ENCODE assay signal across 19 mouse cellular contexts in genomic region chr2:16734381-16734780, GRCm38 (mm10).
DNase-seq lines count a peak whose midpoint lies in the region; ATAC-seq lines count a peak whose summit lies in the region.
"Had no signal": no experiment of that assay in that cellular context is flagged by ENCODE, and none has a peak within 500 bp of the region (broad histone marks: within the 10 kb centered on the region; RNA-seq: fewer than 3 reads in every experiment).

No protein-coding gene starts in this region.

- H3K27ac ChIP-seq in heart, embryonic 11.5 days (ENCODE audit: low read depth, low read length), result no peak overlapping the region
- H3K27ac ChIP-seq: embryonic facial prominence, embryonic 13.5 days; forebrain, embryonic 12.5 days; hindbrain, embryonic 12.5 days had no signal

- no peak overlapping the region for H3K4me3 ChIP-seq in heart, embryonic 11.5 days (ENCODE audit: low read depth, low read length)
- H3K4me3 ChIP-seq: embryonic facial prominence, embryonic 13.5 days; forebrain, embryonic 12.5 days; hindbrain, embryonic 12.5 days had no signal

- 49% methylated on average over 2 of the region's 2 CpGs for WGBS in heart, embryonic 11.5 days (ENCODE audit: insufficient replicate concordance)

- H3K9ac ChIP-seq in heart, embryonic 11.5 days (ENCODE audit: low read depth, low read length), result no peak overlapping the region
- H3K9ac ChIP-seq: embryonic facial prominence, embryonic 13.5 days; forebrain, embryonic 12.5 days; hindbrain, embryonic 12.5 days had no signal

- H3K27me3 ChIP-seq in heart, embryonic 11.5 days (ENCODE audit: control insufficient read depth, insufficient read depth, low read length), result no peaks in the 10 kb centered on the region
- H3K27me3 ChIP-seq: embryonic facial prominence, embryonic 13.5 days; forebrain, embryonic 12.5 days; hindbrain, embryonic 12.5 days had no signal

- H3K9me3 ChIP-seq in heart, embryonic 11.5 days (replicated peaks; ENCODE audit: control insufficient read depth, low read length), result no peaks in the 10 kb centered on the region
- H3K9me3 ChIP-seq: embryonic facial prominence, embryonic 13.5 days; forebrain, embryonic 12.5 days; hindbrain, embryonic 12.5 days had no signal

- H3K4me2 ChIP-seq in heart, embryonic 11.5 days, result no peak overlapping the region
- H3K4me2 ChIP-seq: embryonic facial prominence, embryonic 13.5 days; forebrain, embryonic 12.5 days; hindbrain, embryonic 12.5 days had no signal

- intact Hi-C loops in heart, postnatal 25 days (cut with DNase I), result loop anchor here (10.0 kb wide), 1 partner anchor 380 kb away; the partner anchor contains the start of gene Plxdc2

- no peak for ATAC-seq in heart, embryonic 11.5 days (replicated peaks; ENCODE audit: insufficient number of reproducible peaks, low FRiP score, low TSS enrichment)
- no peak for ATAC-seq in megakaryocyte, adult 5-6 weeks (ENCODE audit: poor library complexity, severe bottlenecking)
- ATAC-seq: forebrain, embryonic 16.5 days; hindbrain, embryonic 16.5 days; inflammation-experienced regulatory T-cells, adult 6 months; intestine, postnatal 0 days had no signal

- H3K4me1 ChIP-seq in heart, embryonic 11.5 days (ENCODE audit: control insufficient read depth, insufficient read depth, low read length), result no peaks in the 10 kb centered on the region
- H3K4me1 ChIP-seq: embryonic facial prominence, embryonic 13.5 days; forebrain, embryonic 12.5 days; hindbrain, embryonic 12.5 days had no signal

- peak; percentile 67 to 81 for DNase-seq in heart, adult 18-20 months
- peak; percentile 60 to 65 for DNase-seq in heart, adult 9 months (ENCODE audit: low spot score in 2 of 2)
- peak; percentile 6 for DNase-seq in heart, postnatal 25 days (ENCODE audit: low spot score)
- DNase-seq in layer of hippocampus, adult 9-11 months, result no peak
- DNase-seq in left cerebral cortex, adult 9 months (ENCODE audit: low spot score in 2 of 2), result no peak
- DNase-seq: adrenal gland, postnatal 10 days; cerebellum, adult 11 months; cerebellum, adult 8-10 months; cerebellum, postnatal 14 days; gastrocnemius, postnatal 14 days had no signal

- no peaks in the 10 kb centered on the region for H3K36me3 ChIP-seq in heart, embryonic 11.5 days (ENCODE audit: control insufficient read depth, insufficient read depth, low read length)
- H3K36me3 ChIP-seq: embryonic facial prominence, embryonic 13.5 days; forebrain, embryonic 12.5 days; hindbrain, embryonic 12.5 days had no signal

Comparison
In these comparisons a context has a peak if more than half of its experiments do, and no peak if none do; other contexts are left out.
1. DNase-seq: peak in heart, adult 18-20 months (2 of 2), heart, adult 9 months (2 of 2) and heart, postnatal 25 days (single experiment); none in layer of hippocampus, adult 9-11 months (single experiment) and left cerebral cortex, adult 9 months (0 of 2).